Mouse (Mus musculus): ENCODE data around the gene Tas1r2. TPM values are rescaled to one million over a fixed set of nuclear protein-coding genes. Genes with fewer than 3 reads are reported as not detected.

Tas1r2 gene
- total and polyA plus RNA-seq, 2 experiments from 2014 or later: not detected

- 89% methylated on average over 10 of the region's 10 CpGs for WGBS
- Histone ChIP-seq H3K4me3 (ENCODE audit: low read depth, low read length) (no peak overlapping the region), H3K4me1 (ENCODE audit: insufficient read depth, low read length) (no peaks in the 10 kb centered on the region), H3K27me3 (ENCODE audit: insufficient read depth, low read length) (no peaks in the 10 kb centered on the region), H3K9me3 (ENCODE audit: low read length) (no peaks in the 10 kb centered on the region), H3K4me2 (ENCODE audit: low read depth, low read length, poor library complexity, severe bottlenecking) (no peak overlapping the region), H3K27ac (ENCODE audit: low read depth, low read length) (no peak overlapping the region), H3K36me3 (ENCODE audit: insufficient read depth, low read length) (no peaks in the 10 kb centered on the region), H3K9ac (replicated peaks; ENCODE audit: low read length, poor library complexity, severe bottlenecking) (no peak overlapping the region)
- ATAC-seq (ENCODE audit: low FRiP score) (no peak), DNase-seq (ENCODE audit: low spot score) (no peak)
- no peak for TF ChIP-seq CTCF (IDR thresholded peaks at IDR 0.05)
These were observed 63.3 kb downstream of the Tas1r2 start for GRCm38 (mm10) chr4:139716477-139717169.

GRCm38 (mm10) chr4:139718978-139719377 lies 65.6 kb downstream of the Tas1r2 start:
- Histone ChIP-seq H3K36me3 (ENCODE audit: insufficient read depth, low read length) (no peaks in the 10 kb centered on the region), H3K27ac (ENCODE audit: low read depth, low read length) (no peak overlapping the region), H3K4me2 (ENCODE audit: low read depth, low read length, poor library complexity, severe bottlenecking) (no peak overlapping the region), H3K4me1 (ENCODE audit: insufficient read depth, low read length) (no peaks in the 10 kb centered on the region), H3K9me3 (ENCODE audit: low read length) (no peaks in the 10 kb centered on the region), H3K27me3 (ENCODE audit: insufficient read depth, low read length) (no peaks in the 10 kb centered on the region), H3K9ac (replicated peaks; ENCODE audit: low read length, poor library complexity, severe bottlenecking) (no peak overlapping the region), H3K4me3 (ENCODE audit: low read depth, low read length) (no peak overlapping the region)
- WGBS: 83% methylated on average over 5 of the region's 5 CpGs
- TF ChIP-seq CTCF (IDR thresholded peaks at IDR 0.05): no peak
- ATAC-seq (ENCODE audit: low FRiP score) (no peak), DNase-seq (ENCODE audit: low spot score) (no peak)

Small RNA genes lying within 50 kb of the gene (microRNA-seq; reads per million reads assigned to microRNA genes)
- gene Mir7020 (ENCODE audit: borderline number of aligned reads): not detected

Other genes with a start within 250 kb of the Tas1r2 start
- gene Iffo2, start 123.0 kb upstream of the Tas1r2 start, total RNA-seq (2014; rRNA removed): 14.8 and 18.1 TPM in 2 replicates
- 4.3 and 5.8 TPM in 2 replicates for gene Iffo2, start 123.0 kb upstream of the Tas1r2 start, polyA plus RNA-seq (2015; fragmentation: Nextera tagmentation; extraction: Ambion mirVana)
- gene Gm21969, start 50.4 kb upstream of the Tas1r2 start, total RNA-seq (2014; rRNA removed): not detected in 2 replicates
- not detected in 2 replicates for gene Gm21969, start 50.4 kb upstream of the Tas1r2 start, polyA plus RNA-seq (2015; fragmentation: Nextera tagmentation; extraction: Ambion mirVana)
- 30.0 and 36.8 TPM in 2 replicates for gene Aldh4a1, start 30.7 kb upstream of the Tas1r2 start, total RNA-seq (2014; rRNA removed)
- gene Aldh4a1, start 30.7 kb upstream of the Tas1r2 start, polyA plus RNA-seq (2015; fragmentation: Nextera tagmentation; extraction: Ambion mirVana): 25.2 and 28.1 TPM in 2 replicates
- 34.9 and 36.0 TPM in 2 replicates for gene Pax7, start 180.0 kb downstream of the Tas1r2 start, total RNA-seq (2014; rRNA removed)
- gene Pax7, start 180.0 kb downstream of the Tas1r2 start, polyA plus RNA-seq (2015; fragmentation: Nextera tagmentation; extraction: Ambion mirVana): 3.0 and 3.4 TPM in 2 replicates